ENCODE assay signal across 7 mouse cellular contexts in genomic region chr7:25657785-25658184, GRCm38 (mm10). TPM values are rescaled to one million over a fixed set of nuclear protein-coding genes. Genes with fewer than 3 reads are reported as not detected.
DNase-seq lines count a peak whose midpoint lies in the region; ATAC-seq and TF ChIP-seq lines count a peak whose summit lies in the region.

No protein-coding gene starts in this region.

- peak overlapping the region; percentile 77 for H3K9ac ChIP-seq in embryonic facial prominence, embryonic 14.5 days (ENCODE audit: low read depth, low read length)
- peak overlapping the region; percentile 64 for H3K9ac ChIP-seq in intestine, embryonic 16.5 days (ENCODE audit: low read depth, low read length)
- H3K9ac ChIP-seq in neural tube, embryonic 12.5 days: peak overlapping the region; percentile 58

- H3K4me2 ChIP-seq in embryonic facial prominence, embryonic 14.5 days (ENCODE audit: low read depth, low read length): peak overlapping the region; percentile 65
- peak overlapping the region; percentile 69 for H3K4me2 ChIP-seq in intestine, embryonic 16.5 days (ENCODE audit: low read depth, low read length)
- peak overlapping the region; percentile 82 for H3K4me2 ChIP-seq in neural tube, embryonic 12.5 days (replicated peaks)

- H3K27ac ChIP-seq in layer of hippocampus, adult 2 months: peak overlapping the region; percentile 100; the same call in 1 of the 2 replicates
- H3K27ac ChIP-seq in embryonic facial prominence, embryonic 14.5 days (replicated peaks; ENCODE audit: low read depth, low read length): no peak overlapping the region
- no peak overlapping the region for H3K27ac ChIP-seq in intestine, embryonic 16.5 days (ENCODE audit: low read length)
- no peak overlapping the region for H3K27ac ChIP-seq in neural tube, embryonic 12.5 days

- TF ChIP-seq CTCF in layer of hippocampus, adult 2 months (conservative IDR thresholded peaks at IDR 0.05): no peak

- DNase-seq in layer of hippocampus, adult 2 months (ENCODE audit: low spot score in 2 of 2): no peak
- DNase-seq in layer of hippocampus, postnatal 10 days (ENCODE audit: low spot score in 2 of 2): no peak
- DNase-seq in embryonic facial prominence, embryonic 14.5 days (ENCODE audit: low spot score): no peak
- no peak for DNase-seq in urinary bladder, postnatal 14 days (ENCODE audit: low spot score)
- no peak for DNase-seq in retina, postnatal 1 day

- peaks cover 8% of the 10 kb centered on the region for H3K4me1 ChIP-seq in embryonic facial prominence, embryonic 14.5 days (ENCODE audit: control insufficient read depth, insufficient read depth, low read length)
- peaks cover 10% of the 10 kb centered on the region for H3K4me1 ChIP-seq in intestine, embryonic 16.5 days (ENCODE audit: control insufficient read depth, insufficient read depth, low read length)
- peaks cover 9% of the 10 kb centered on the region; the same call in 1 of the 2 replicates for H3K4me1 ChIP-seq in neural tube, embryonic 12.5 days

- H3K9me3 ChIP-seq in embryonic facial prominence, embryonic 14.5 days (ENCODE audit: control insufficient read depth, low read length): no peaks in the 10 kb centered on the region
- H3K9me3 ChIP-seq in intestine, embryonic 16.5 days (ENCODE audit: control insufficient read depth, low read length): no peaks in the 10 kb centered on the region
- no peaks in the 10 kb centered on the region for H3K9me3 ChIP-seq in neural tube, embryonic 12.5 days

- peak overlapping the region; percentile 74 for H3K4me3 ChIP-seq in layer of hippocampus, adult 2 months
- peak overlapping the region; percentile 63 for H3K4me3 ChIP-seq in embryonic facial prominence, embryonic 14.5 days (ENCODE audit: low read depth, low read length)
- peak overlapping the region; percentile 62 for H3K4me3 ChIP-seq in intestine, embryonic 16.5 days (ENCODE audit: low read length)
- peak overlapping the region; percentile 65 for H3K4me3 ChIP-seq in neural tube, embryonic 12.5 days

- H3K27me3 ChIP-seq in embryonic facial prominence, embryonic 14.5 days (replicated peaks; ENCODE audit: control insufficient read depth, insufficient read depth, low read length): no peaks in the 10 kb centered on the region
- H3K27me3 ChIP-seq in intestine, embryonic 16.5 days (replicated peaks; ENCODE audit: control insufficient read depth, insufficient read depth, low read length): no peaks in the 10 kb centered on the region
- no peaks in the 10 kb centered on the region for H3K27me3 ChIP-seq in neural tube, embryonic 12.5 days (replicated peaks)

- H3K36me3 ChIP-seq in embryonic facial prominence, embryonic 14.5 days (ENCODE audit: control insufficient read depth, insufficient read depth, low read length): peaks cover 2% of the 10 kb centered on the region; the same call in 1 of the 2 replicates
- no peaks in the 10 kb centered on the region for H3K36me3 ChIP-seq in intestine, embryonic 16.5 days (ENCODE audit: control insufficient read depth, insufficient read depth, low read length)
- H3K36me3 ChIP-seq in neural tube, embryonic 12.5 days: peaks cover 6% of the 10 kb centered on the region; the same call in 1 of the 2 replicates

- ATAC-seq in embryonic facial prominence, embryonic 14.5 days (ENCODE audit: low read depth): no peak
- no peak for ATAC-seq in intestine, embryonic 16.5 days
- no peak for ATAC-seq in neural tube, embryonic 12.5 days (ENCODE audit: low FRiP score, low read depth)

- 29% methylated on average over 10 of the region's 10 CpGs for WGBS in embryonic facial prominence, embryonic 14.5 days
- 31% methylated on average over 10 of the region's 10 CpGs for WGBS in intestine, embryonic 16.5 days
- WGBS in neural tube, embryonic 12.5 days: 43% methylated on average over 10 of the region's 10 CpGs

RNA-seq across cellular contexts. Expression of gene Bckdha, which starts 1.0 kb away (rescaled TPM):
- total RNA-seq in layer of hippocampus, adult 2 months (2021): 10 to 100 TPM; 37.1 to 41.4 TPM
- 10 to 100 TPM; 33.2 to 36.1 TPM for total RNA-seq in layer of hippocampus, postnatal 10 days (2021)
- 47.0 and 54.4 TPM in 2 replicates for polyA plus RNA-seq in embryonic facial prominence, embryonic 14.5 days (2014; fragmentation: Nextera tagmentation; extraction: Ambion mirVana)
- 49.3 and 50.9 TPM in 2 replicates for polyA plus RNA-seq in intestine, embryonic 16.5 days (2015; fragmentation: Nextera tagmentation; extraction: Ambion mirVana)
- 48.3 and 48.4 TPM in 2 replicates for polyA plus RNA-seq in neural tube, embryonic 12.5 days (2016; fragmentation: Nextera tagmentation; extraction: Ambion mirVana)

RNA-seq across cellular contexts. Expression of gene Exosc5, which starts 1.2 kb away (rescaled TPM):
- total RNA-seq in layer of hippocampus, adult 2 months (2021): 10 to 100 TPM; 26.9 to 28.1 TPM
- 10 to 100 TPM; 22.6 to 29.4 TPM for total RNA-seq in layer of hippocampus, postnatal 10 days (2021)
- polyA plus RNA-seq in embryonic facial prominence, embryonic 14.5 days (2014; fragmentation: Nextera tagmentation; extraction: Ambion mirVana): 62.3 and 65.1 TPM in 2 replicates
- 82.6 and 87.2 TPM in 2 replicates for polyA plus RNA-seq in intestine, embryonic 16.5 days (2015; fragmentation: Nextera tagmentation; extraction: Ambion mirVana)
- polyA plus RNA-seq in neural tube, embryonic 12.5 days (2016; fragmentation: Nextera tagmentation; extraction: Ambion mirVana): 54.7 and 55.2 TPM in 2 replicates

RNA-seq across cellular contexts. Expression of gene Tmem91, which starts 17.2 kb away (rescaled TPM):
- 10 to 100 TPM in 1 of 2 experiments, 1 to 10 TPM in 1; 8.6 to 11.6 TPM for total RNA-seq in layer of hippocampus, adult 2 months (2021)
- 10 to 100 TPM; 37.2 to 46.4 TPM for total RNA-seq in layer of hippocampus, postnatal 10 days (2021)
- 1.9 and 3.0 TPM in 2 replicates for polyA plus RNA-seq in embryonic facial prominence, embryonic 14.5 days (2014; fragmentation: Nextera tagmentation; extraction: Ambion mirVana)
- 1.6 and 2.1 TPM in 2 replicates for polyA plus RNA-seq in intestine, embryonic 16.5 days (2015; fragmentation: Nextera tagmentation; extraction: Ambion mirVana)
- 3.4 and 5.7 TPM in 2 replicates for polyA plus RNA-seq in neural tube, embryonic 12.5 days (2016; fragmentation: Nextera tagmentation; extraction: Ambion mirVana)

RNA-seq across cellular contexts. Expression of gene B9d2, which starts 22.8 kb away (rescaled TPM):
- total RNA-seq in layer of hippocampus, adult 2 months (2021): 10 to 100 TPM; 20.2 to 20.6 TPM
- total RNA-seq in layer of hippocampus, postnatal 10 days (2021): 10 to 100 TPM; 26.6 to 29.8 TPM
- polyA plus RNA-seq in embryonic facial prominence, embryonic 14.5 days (2014; fragmentation: Nextera tagmentation; extraction: Ambion mirVana): 25.1 and 27.5 TPM in 2 replicates
- polyA plus RNA-seq in intestine, embryonic 16.5 days (2015; fragmentation: Nextera tagmentation; extraction: Ambion mirVana): 21.4 and 22.5 TPM in 2 replicates
- polyA plus RNA-seq in neural tube, embryonic 12.5 days (2016; fragmentation: Nextera tagmentation; extraction: Ambion mirVana): 34.8 and 35.7 TPM in 2 replicates

RNA-seq across cellular contexts. Expression of gene Tgfb1, which starts 29.0 kb away (rescaled TPM):
- total RNA-seq in layer of hippocampus, adult 2 months (2021): 1 to 10 TPM; 6.9 TPM
- 10 to 100 TPM; 11.0 to 12.9 TPM for total RNA-seq in layer of hippocampus, postnatal 10 days (2021)
- 3.0 and 3.9 TPM in 2 replicates for polyA plus RNA-seq in embryonic facial prominence, embryonic 14.5 days (2014; fragmentation: Nextera tagmentation; extraction: Ambion mirVana)
- 1.4 and 1.8 TPM in 2 replicates for polyA plus RNA-seq in intestine, embryonic 16.5 days (2015; fragmentation: Nextera tagmentation; extraction: Ambion mirVana)
- polyA plus RNA-seq in neural tube, embryonic 12.5 days (2016; fragmentation: Nextera tagmentation; extraction: Ambion mirVana): 2.4 and 2.6 TPM in 2 replicates
